Comparison of ENCODE assay signal across 29 mouse cellular contexts in the genomic region with DNA sequence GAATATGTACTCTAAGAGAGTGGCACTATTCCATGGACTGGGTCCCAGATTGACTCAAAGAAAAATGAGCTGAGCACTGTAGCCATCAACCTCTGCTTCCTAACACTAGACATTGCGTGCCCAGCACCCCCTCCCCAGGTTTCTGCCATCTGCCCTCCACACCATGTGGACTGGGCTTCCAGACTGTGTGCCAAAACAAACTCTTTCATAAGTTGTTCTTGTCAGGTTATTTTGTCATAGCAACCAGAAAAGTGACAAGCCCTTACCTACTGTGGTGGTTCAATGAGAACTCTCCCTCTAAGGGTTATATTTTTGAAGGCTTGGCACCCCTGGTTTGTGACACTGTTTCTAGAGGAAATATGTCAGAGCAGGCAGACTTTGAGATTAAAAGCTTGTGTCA.
"Had no signal": no experiment of that assay in that cellular context is flagged by ENCODE, and none has a peak within 500 bp of the region (broad histone marks: within the 10 kb centered on the region; RNA-seq: fewer than 3 reads in every experiment).

No protein-coding gene starts in this region.

- H3K9ac ChIP-seq: limb, embryonic 12.5 days; limb, embryonic 13.5 days; limb, embryonic 15.5 days; liver, embryonic 12.5 days; liver, embryonic 13.5 days; liver, embryonic 14.5 days; liver, embryonic 15.5 days; lung, embryonic 14.5 days; midbrain, embryonic 12.5 days; midbrain, embryonic 13.5 days; midbrain, embryonic 15.5 days; neural tube, embryonic 12.5 days; neural tube, embryonic 13.5 days had no signal

- H3K27ac ChIP-seq: left cerebral cortex, adult 2 months; limb, embryonic 10.5 days; limb, embryonic 12.5 days; limb, embryonic 13.5 days; limb, embryonic 15.5 days; liver, embryonic 12.5 days; liver, embryonic 13.5 days; liver, embryonic 14.5 days; liver, embryonic 15.5 days; macrophage; midbrain, embryonic 10.5 days; midbrain, embryonic 12.5 days; midbrain, embryonic 13.5 days; midbrain, embryonic 15.5 days; neural tube, embryonic 12.5 days; neural tube, embryonic 13.5 days had no signal

- DNase-seq: layer of hippocampus, postnatal 36 days; left cerebral cortex, postnatal 4 days; liver, embryonic 13.5 days; lung, adult 18-20 months; lung, adult 2 months; lung, embryonic 14.5 days; lung, postnatal 10 days; lung, postnatal 14 days; lung, postnatal 4 days; midbrain, embryonic 14.5 days had no signal

- H3K4me2 ChIP-seq: limb, embryonic 12.5 days; limb, embryonic 13.5 days; limb, embryonic 15.5 days; liver, embryonic 12.5 days; liver, embryonic 13.5 days; liver, embryonic 15.5 days; lung, embryonic 14.5 days; midbrain, embryonic 12.5 days; midbrain, embryonic 13.5 days; midbrain, embryonic 15.5 days; neural tube, embryonic 12.5 days; neural tube, embryonic 13.5 days had no signal

- H3K4me1 ChIP-seq: liver, embryonic 12.5 days; liver, embryonic 13.5 days; liver, embryonic 15.5 days; megakaryocyte, embryonic 14.5 days; midbrain, embryonic 10.5 days; midbrain, embryonic 12.5 days; midbrain, embryonic 13.5 days; midbrain, embryonic 15.5 days; neural tube, embryonic 12.5 days; neural tube, embryonic 13.5 days had no signal

- H3K4me3 ChIP-seq: left cerebral cortex, adult 2 months; limb, embryonic 10.5 days; limb, embryonic 12.5 days; limb, embryonic 13.5 days; limb, embryonic 15.5 days; liver, embryonic 12.5 days; liver, embryonic 13.5 days; liver, embryonic 15.5 days; megakaryocyte, embryonic 14.5 days; midbrain, embryonic 10.5 days; midbrain, embryonic 12.5 days; midbrain, embryonic 13.5 days; midbrain, embryonic 15.5 days; myocyte; neural tube, embryonic 12.5 days; neural tube, embryonic 13.5 days had no signal

- H3K36me3 ChIP-seq: limb, embryonic 10.5 days; limb, embryonic 12.5 days; limb, embryonic 13.5 days; limb, embryonic 15.5 days; liver, embryonic 12.5 days; liver, embryonic 13.5 days; liver, embryonic 15.5 days; midbrain, embryonic 10.5 days; midbrain, embryonic 12.5 days; midbrain, embryonic 13.5 days; midbrain, embryonic 15.5 days; neural tube, embryonic 12.5 days; neural tube, embryonic 13.5 days had no signal

- H3K9me3 ChIP-seq: limb, embryonic 12.5 days; liver, embryonic 12.5 days; liver, embryonic 13.5 days; liver, embryonic 15.5 days; midbrain, embryonic 10.5 days; midbrain, embryonic 12.5 days; midbrain, embryonic 13.5 days; midbrain, embryonic 15.5 days; neural tube, embryonic 12.5 days had no signal

- ATAC-seq: liver, embryonic 12.5 days; lung, postnatal 0 days; midbrain, embryonic 13.5 days; midbrain, embryonic 15.5 days; midbrain, embryonic 16.5 days had no signal

- H3K27me3 ChIP-seq: limb, embryonic 12.5 days; limb, embryonic 13.5 days; limb, embryonic 15.5 days; liver, embryonic 12.5 days; liver, embryonic 13.5 days; liver, embryonic 15.5 days; megakaryocyte, embryonic 14.5 days; midbrain, embryonic 12.5 days; midbrain, embryonic 13.5 days; midbrain, embryonic 15.5 days; neural tube, embryonic 12.5 days; neural tube, embryonic 13.5 days had no signal
